Mouse (Mus musculus): Measurements from ENCODE around the gene Inpp4a.

DNA sequence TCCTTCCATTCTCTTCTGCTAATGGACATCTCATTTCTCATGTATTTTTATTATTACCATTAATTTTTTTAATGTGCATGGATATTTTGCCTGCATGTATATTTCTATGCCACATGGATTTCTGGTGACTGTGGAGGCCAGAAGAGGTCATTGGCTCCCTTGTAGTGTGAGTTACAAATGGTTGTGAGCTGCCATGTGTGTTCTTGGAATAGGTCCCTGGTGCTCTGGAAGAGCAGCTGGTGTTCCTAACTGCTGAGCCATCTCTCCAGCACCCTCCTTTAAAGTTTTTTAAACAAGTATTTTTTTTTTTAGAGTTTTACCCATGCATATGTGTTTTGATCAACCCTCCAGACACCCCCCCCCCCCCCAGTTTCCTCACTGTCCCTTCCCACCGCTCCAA, 3.3 kb upstream of the Inpp4a start:
- TF ChIP-seq HCFC1 (IDR thresholded peaks at IDR 0.05; ENCODE audit: borderline replicate concordance, insufficient read depth, low read length) = no peak
- no peak for TF ChIP-seq MAFK (IDR thresholded peaks at IDR 0.05; ENCODE audit: insufficient read depth, low read depth, low read length)
- no peak for TF ChIP-seq ZC3H11A (IDR thresholded peaks at IDR 0.05; ENCODE audit: borderline replicate concordance, low read depth, low read length)
- no peak for TF ChIP-seq ZNF384 (IDR thresholded peaks at IDR 0.05; ENCODE audit: low read depth, low read length)
- no peak for TF ChIP-seq CHD2 (IDR thresholded peaks at IDR 0.05; ENCODE audit: low read depth, low read length)
